Mouse (Mus musculus) adrenal gland, postnatal 25 days (tissue): ENCODE data around the gene Fgfrl1. TPM values are rescaled to one million over a fixed set of nuclear protein-coding genes. Genes with fewer than 3 reads are reported as not detected.

Experiments
- DNase-seq: peaks from one replicate; pipeline ENCODE4 v3.0.0; 2021; ENCODE audit warnings: mixed read lengths
- total RNA-seq: library from RNA; stranded (reverse); gene quantifications from 2 replicates; pipeline ENCODE4 v1.2.3, GENCODE M21; 2021

Gene Fgfrl1
- total RNA-seq, 1 experiment from 2014 or later: 32.3 TPM

GRCm38 (mm10) chr5:108668387-108668932 is 23.7 kb upstream of the Fgfrl1 start:
- no peak for DNase-seq

- peak; percentile 88 for DNase-seq
Measured at GRCm38 (mm10) chr5:108668977-108669936, 22.9 kb upstream of the Fgfrl1 start, which contains the start of gene Dgkq. Gene Dgkq (minus strand): TSS chr5:108669672.

GRCm38 (mm10) chr5:108669986-108670385 is 22.2 kb upstream of the Fgfrl1 start:
- no peak for DNase-seq

- peak; percentile 71 for DNase-seq
Measured at GRCm38 (mm10) chr5:108670785-108671184, 21.4 kb upstream of the Fgfrl1 start.

GRCm38 (mm10) chr5:108671757-108672156 is 20.4 kb upstream of the Fgfrl1 start:
- no peak for DNase-seq

- DNase-seq: no peak
Measured at GRCm38 (mm10) chr5:108674624-108675023, 17.6 kb upstream of the Fgfrl1 start.

- no peak for DNase-seq
Measured at GRCm38 (mm10) chr5:108675251-108675816, 16.8 kb upstream of the Fgfrl1 start, which contains the start of gene Slc26a1. Gene Slc26a1 (minus strand): TSS chr5:108675569.

GRCm38 (mm10) chr5:108676772-108677498 is 15.2 kb upstream of the Fgfrl1 start:
- DNase-seq: no peak

- DNase-seq: peak; percentile 50
Measured at GRCm38 (mm10) chr5:108677605-108678295, 14.4 kb upstream of the Fgfrl1 start.

GRCm38 (mm10) chr5:108678296-108678854 is 13.8 kb upstream of the Fgfrl1 start:
- no peak for DNase-seq

- no peak for DNase-seq
Measured at GRCm38 (mm10) chr5:108679909-108680308, 12.3 kb upstream of the Fgfrl1 start.

- peak; percentile 38 for DNase-seq
Measured at GRCm38 (mm10) chr5:108680871-108681270, 11.3 kb upstream of the Fgfrl1 start.

- DNase-seq: no peak
Measured at GRCm38 (mm10) chr5:108689091-108689490, 3.1 kb upstream of the Fgfrl1 start.

GRCm38 (mm10) chr5:108691152-108691551 is 1.0 kb upstream of the Fgfrl1 start:
- DNase-seq: no peak

GRCm38 (mm10) chr5:108693872-108694288 is 1.7 kb downstream of the Fgfrl1 start:
- peak; percentile 91 for DNase-seq

GRCm38 (mm10) chr5:108694352-108695261 is 2.4 kb downstream of the Fgfrl1 start:
- DNase-seq: peak; percentile 55

GRCm38 (mm10) chr5:108695861-108696260 is 3.7 kb downstream of the Fgfrl1 start:
- no peak for DNase-seq

- DNase-seq: no peak
Measured at GRCm38 (mm10) chr5:108696542-108696941, 4.4 kb downstream of the Fgfrl1 start.

GRCm38 (mm10) chr5:108697341-108697753 is 5.2 kb downstream of the Fgfrl1 start:
- no peak for DNase-seq

GRCm38 (mm10) chr5:108700346-108700745 is 8.2 kb downstream of the Fgfrl1 start:
- DNase-seq: no peak
